Comparison of ENCODE assay signal across 28 mouse cellular contexts in genomic region chr17:79626241-79626816, GRCm38 (mm10). TPM values are rescaled to one million over a fixed set of nuclear protein-coding genes. Genes with fewer than 3 reads are reported as not detected.
DNase-seq lines count a peak whose midpoint lies in the region; ATAC-seq and TF ChIP-seq lines count a peak whose summit lies in the region.
"Had no signal": no experiment of that assay in that cellular context is flagged by ENCODE, and none has a peak within 500 bp of the region (broad histone marks: within the 10 kb centered on the region; RNA-seq: fewer than 3 reads in every experiment).

No protein-coding gene starts in this region.

- ATAC-seq in lung, postnatal 0 days: peak; percentile 67
- ATAC-seq: activated CD4-positive, CD25-positive, alpha-beta regulatory T cell, adult 4 months; forebrain, embryonic 14.5 days; forebrain, postnatal 0 days; hindbrain, postnatal 0 days; inflammation-experienced regulatory T-cells, adult 6 months; intestine, embryonic 16.5 days had no signal

- TF ChIP-seq EP300 in lung, postnatal 0 days (IDR thresholded peaks at IDR 0.05): peak; percentile 26; the same call in 1 of the 2 replicates

- H3K4me3 ChIP-seq in lung, postnatal 0 days (ENCODE audit: low read depth, low read length): no peak overlapping the region
- H3K4me3 ChIP-seq: embryonic facial prominence, embryonic 12.5 days; embryonic facial prominence, embryonic 15.5 days; heart, embryonic 12.5 days; heart, embryonic 15.5 days had no signal

- no peak overlapping the region for H3K4me2 ChIP-seq in lung, postnatal 0 days (replicated peaks; ENCODE audit: low read depth, low read length)
- H3K4me2 ChIP-seq: embryonic facial prominence, embryonic 12.5 days; embryonic facial prominence, embryonic 15.5 days; heart, embryonic 12.5 days; heart, embryonic 15.5 days; hindbrain, embryonic 14.5 days had no signal

- H3K27me3 ChIP-seq in lung, postnatal 0 days (replicated peaks; ENCODE audit: insufficient read depth, low read length): no peaks in the 10 kb centered on the region
- H3K27me3 ChIP-seq: embryonic facial prominence, embryonic 12.5 days; embryonic facial prominence, embryonic 15.5 days; heart, embryonic 12.5 days; heart, embryonic 15.5 days had no signal

- intact Hi-C loops in heart, postnatal 14 days (cut with DNase I): no loop called here

- no peak overlapping the region for H3K9ac ChIP-seq in lung, postnatal 0 days (replicated peaks; ENCODE audit: low read depth)
- H3K9ac ChIP-seq: embryonic facial prominence, embryonic 12.5 days; embryonic facial prominence, embryonic 15.5 days; forebrain, postnatal 0 days; heart, embryonic 12.5 days; heart, embryonic 15.5 days; hindbrain, embryonic 14.5 days had no signal

- no peaks in the 10 kb centered on the region for H3K9me3 ChIP-seq in lung, postnatal 0 days (ENCODE audit: low read length)
- H3K9me3 ChIP-seq: embryonic facial prominence, embryonic 12.5 days; embryonic facial prominence, embryonic 15.5 days; heart, embryonic 12.5 days; heart, embryonic 15.5 days had no signal

- DNase-seq in heart, adult 11 months: peak; percentile 57
- no peak for DNase-seq in heart, postnatal 14 days
- peak; percentile 76 for DNase-seq in lung, postnatal 0 days (ENCODE audit: low spot score)
- no peak for DNase-seq in lung, postnatal 36 days
- peak; percentile 37 for DNase-seq in brain, adult 2 months (ENCODE audit: low read depth, low spot score)
- DNase-seq in gastrocnemius, postnatal 10 days: no peak
- DNase-seq: adrenal gland, adult 8-10 months; adrenal gland, postnatal 25 days; B cell, adult 2 months; cerebellum, adult 18-20 months; cerebellum, adult 9-10 months; cerebellum, postnatal 14 days; forebrain, postnatal 0 days; gastrocnemius, postnatal 14 days; heart, adult 18-20 months; heart, postnatal 10 days; heart, postnatal 4 days had no signal

- H3K36me3 ChIP-seq in lung, postnatal 0 days (ENCODE audit: insufficient read depth, low read length): no peaks in the 10 kb centered on the region
- H3K36me3 ChIP-seq: embryonic facial prominence, embryonic 12.5 days; embryonic facial prominence, embryonic 15.5 days; heart, embryonic 15.5 days had no signal

- H3K4me1 ChIP-seq in lung, postnatal 0 days (ENCODE audit: insufficient read depth, low read depth, low read length): peaks cover 2% of the 10 kb centered on the region; the same call in 1 of the 2 replicates
- H3K4me1 ChIP-seq: embryonic facial prominence, embryonic 12.5 days; embryonic facial prominence, embryonic 15.5 days; heart, embryonic 12.5 days; heart, embryonic 15.5 days had no signal

- WGBS in lung, postnatal 0 days: 56% methylated on average over 12 of the region's 12 CpGs

- TF ChIP-seq CTCF in lung, postnatal 0 days (IDR thresholded peaks at IDR 0.05): no peak

- H3K27ac ChIP-seq in lung, postnatal 0 days (ENCODE audit: low read length): no peak overlapping the region; the same call in 1 of the 2 replicates
- H3K27ac ChIP-seq: embryonic facial prominence, embryonic 12.5 days; embryonic facial prominence, embryonic 15.5 days; heart, embryonic 15.5 days; hindbrain, embryonic 14.5 days; hindbrain, postnatal 0 days had no signal

RNA-seq across cellular contexts. Expression of gene Rmdn2, which starts 14.7 kb away (rescaled TPM):
- total RNA-seq in heart, postnatal 14 days (2021): 1 to 10 TPM; 9.0 to 9.8 TPM
- polyA plus RNA-seq in lung, postnatal 0 days (2015; fragmentation: Nextera tagmentation; extraction: Ambion mirVana): 38.7 and 58.1 TPM in 2 replicates
- 1 to 10 TPM; 7.1 to 7.5 TPM for total RNA-seq in gastrocnemius, postnatal 10 days (2021)
- total RNA-seq: MEL had no signal

Comparison
In these comparisons a context has a peak if more than half of its experiments do, and no peak if none do; other contexts are left out.
1. DNase-seq: peak in heart, adult 11 months (single experiment), lung, postnatal 0 days (single experiment) and brain, adult 2 months (single experiment); none in heart, postnatal 14 days (0 of 2), lung, postnatal 36 days (single experiment) and gastrocnemius, postnatal 10 days (single experiment).